Mouse (Mus musculus): ENCODE measurements around the gene Cyp8b1. TPM values are rescaled to one million over a fixed set of nuclear protein-coding genes. Genes with fewer than 3 reads are reported as not detected.

Cyp8b1 gene
- not detected in 2 replicates for polyA plus RNA-seq (2012; rRNA removed)

GRCm38 (mm10) chr9:121916102-121916501 is at the start of gene Cyp8b1:
Cyp8b1 (minus strand) TSS chr9:121916305.
- Histone ChIP-seq H3K4me1 (ENCODE audit: control insufficient read depth, insufficient read depth, low read length) (peaks cover 3% of the 10 kb centered on the region; the same call in 1 of the 2 replicates), H3K27ac (ENCODE audit: insufficient read depth, low read length) (no peak within 1 kb of the TSS), H3K27me3 (ENCODE audit: control insufficient read depth, insufficient read depth, low read length) (no peaks in the 10 kb centered on the region), H3K4me3 (replicated peaks; ENCODE audit: insufficient read depth, low read depth, low read length) (no peak within 1 kb of the TSS)
- TF ChIP-seq POLR2A (IDR thresholded peaks at IDR 0.05; ENCODE audit: borderline replicate concordance, insufficient read depth, low read length) = no peak
- TF ChIP-seq CTCF (IDR thresholded peaks at IDR 0.05; ENCODE audit: borderline replicate concordance, insufficient read depth, low read depth, low read length) = no peak
- DNase-seq = no peak
- 68% methylated on average over 8 of the region's 8 CpGs for WGBS

DNA sequence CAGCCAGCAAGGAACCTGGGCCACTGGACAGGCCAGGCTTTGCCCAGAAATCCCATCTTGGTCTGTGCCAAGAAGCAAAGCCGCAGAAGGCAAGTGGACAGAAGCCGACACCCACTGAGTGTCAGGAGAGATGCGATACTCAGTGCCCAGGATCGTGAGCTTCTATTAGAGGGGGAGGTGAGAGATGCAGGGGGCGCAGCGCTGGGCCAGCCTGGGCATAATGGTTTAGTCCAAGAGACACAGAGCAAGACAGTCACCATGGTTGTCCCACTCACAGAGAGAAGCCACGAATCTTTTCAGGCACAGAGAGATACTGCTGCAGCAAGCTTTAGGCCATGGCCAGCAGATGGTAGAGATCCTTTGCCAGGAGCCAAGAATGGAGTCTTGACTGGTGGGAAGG is 48.8 kb upstream of the Cyp8b1 start:
- TF ChIP-seq POLR2A (IDR thresholded peaks at IDR 0.05; ENCODE audit: borderline replicate concordance, insufficient read depth, low read length) (no peak), CTCF (IDR thresholded peaks at IDR 0.05; ENCODE audit: borderline replicate concordance, insufficient read depth, low read depth, low read length) (no peak)
- DNase-seq = peak; percentile 65 to 74
- no peak overlapping the region for H3K27ac ChIP-seq (ENCODE audit: insufficient read depth, low read length)
- H3K4me3 ChIP-seq (replicated peaks; ENCODE audit: insufficient read depth, low read depth, low read length) = no peak overlapping the region
- peaks cover 21% of the 10 kb centered on the region for H3K4me1 ChIP-seq (ENCODE audit: control insufficient read depth, insufficient read depth, low read length)
- WGBS = 10% methylated on average over 7 of the region's 7 CpGs
- H3K27me3 ChIP-seq (ENCODE audit: control insufficient read depth, insufficient read depth, low read length) = no peaks in the 10 kb centered on the region

- H3K27me3 ChIP-seq (ENCODE audit: control insufficient read depth, insufficient read depth, low read length) = no peaks in the 10 kb centered on the region
- DNase-seq = no peak
- no peak overlapping the region for H3K4me3 ChIP-seq (replicated peaks; ENCODE audit: insufficient read depth, low read depth, low read length)
- H3K27ac ChIP-seq (ENCODE audit: insufficient read depth, low read length) = no peak overlapping the region
- H3K4me1 ChIP-seq (ENCODE audit: control insufficient read depth, insufficient read depth, low read length) = peaks cover 11% of the 10 kb centered on the region
- TF ChIP-seq POLR2A (IDR thresholded peaks at IDR 0.05; ENCODE audit: borderline replicate concordance, insufficient read depth, low read length) (no peak), CTCF (IDR thresholded peaks at IDR 0.05; ENCODE audit: borderline replicate concordance, insufficient read depth, low read depth, low read length) (no peak)
- WGBS = 66% methylated on average over 7 of the region's 7 CpGs
Measured at GRCm38 (mm10) chr9:121959966-121960635, 44.0 kb upstream of the Cyp8b1 start.

GRCm38 (mm10) chr9:121952596-121952995 is 36.5 kb upstream of the Cyp8b1 start:
- WGBS = 84% methylated on average over 6 of the region's 6 CpGs
- DNase-seq = no peak
- peaks cover 5% of the 10 kb centered on the region for H3K4me1 ChIP-seq (ENCODE audit: control insufficient read depth, insufficient read depth, low read length)

DNA sequence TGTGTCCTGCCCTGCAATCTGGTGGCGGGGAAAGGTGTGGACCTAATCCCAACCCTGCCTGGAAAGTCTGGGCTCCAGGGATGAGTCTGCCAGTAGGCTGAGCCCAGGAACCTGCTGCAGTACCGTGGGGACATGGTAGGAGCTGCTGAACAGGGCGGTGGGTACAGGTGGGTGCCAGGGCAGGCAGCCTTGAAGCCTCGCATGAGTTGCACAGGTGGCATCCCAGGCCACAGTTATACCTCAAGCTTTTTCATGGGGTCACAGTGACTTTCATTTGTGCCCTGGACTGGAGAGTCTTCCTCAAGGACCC is 35.0 kb upstream of the Cyp8b1 start:
- H3K27ac ChIP-seq (ENCODE audit: insufficient read depth, low read length) = no peak overlapping the region

More at GRCm38 (mm10) chr9:121952596-121952995, 36.5 kb upstream of the Cyp8b1 start:
- no peak overlapping the region for H3K27ac ChIP-seq (ENCODE audit: insufficient read depth, low read length)
- H3K4me3 ChIP-seq (replicated peaks; ENCODE audit: insufficient read depth, low read depth, low read length) = no peak overlapping the region
- no peaks in the 10 kb centered on the region for H3K27me3 ChIP-seq (ENCODE audit: control insufficient read depth, insufficient read depth, low read length)
- no peak for TF ChIP-seq POLR2A (IDR thresholded peaks at IDR 0.05; ENCODE audit: borderline replicate concordance, insufficient read depth, low read length)
- no peak for TF ChIP-seq CTCF (IDR thresholded peaks at IDR 0.05; ENCODE audit: borderline replicate concordance, insufficient read depth, low read depth, low read length)

DNA sequence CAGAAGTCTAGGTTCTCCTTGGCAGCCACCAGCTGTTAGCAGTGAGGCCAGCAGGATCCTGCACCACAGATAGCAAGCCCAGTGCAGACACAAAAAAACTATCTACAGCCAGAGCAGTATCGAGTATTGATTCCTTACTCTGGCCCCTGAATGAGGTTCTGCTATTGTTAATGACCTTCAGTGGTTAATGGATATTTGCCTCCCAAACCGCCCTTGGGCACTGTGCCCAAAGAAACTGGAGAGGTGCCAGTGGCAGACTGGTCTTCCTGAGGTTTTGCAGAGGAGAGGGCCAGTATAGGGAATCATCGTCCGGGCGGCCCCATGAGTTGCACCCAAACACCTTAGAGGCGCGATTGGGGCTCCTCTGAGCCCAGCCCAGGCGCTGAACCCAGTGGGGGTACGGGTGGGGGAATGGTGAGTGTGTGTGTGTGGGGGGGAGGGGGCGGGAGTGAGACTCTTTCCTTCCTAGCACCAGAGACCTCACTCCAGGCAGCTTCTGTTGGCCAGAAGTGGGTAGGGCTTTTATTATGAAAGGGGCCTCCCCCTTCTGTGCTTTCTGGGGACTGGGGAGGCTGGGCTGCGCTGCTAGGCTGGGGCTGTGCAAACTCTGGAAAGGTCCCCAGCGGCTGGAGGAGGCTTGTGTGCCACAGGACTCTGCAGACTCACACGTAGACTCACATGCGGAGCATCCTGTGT is 34.5 kb upstream of the Cyp8b1 start, which contains the start of gene Fam198a:
Fam198a (plus strand) TSS at position 571 of the 696 bp plus-strand sequence.
- Histone ChIP-seq H3K4me1 (ENCODE audit: control insufficient read depth, insufficient read depth, low read length) (peaks cover 5% of the 10 kb centered on the region), H3K27me3 (ENCODE audit: control insufficient read depth, insufficient read depth, low read length) (no peaks in the 10 kb centered on the region), H3K27ac (ENCODE audit: insufficient read depth, low read length) (no peak within 1 kb of the TSS), H3K4me3 (replicated peaks; ENCODE audit: insufficient read depth, low read depth, low read length) (peak within 1 kb of the TSS; percentile 20)
- peak; percentile 54 to 63 for DNase-seq
- 6% methylated on average over 14 of the region's 14 CpGs for WGBS
- TF ChIP-seq POLR2A (IDR thresholded peaks at IDR 0.05; ENCODE audit: borderline replicate concordance, insufficient read depth, low read length) (no peak), CTCF (IDR thresholded peaks at IDR 0.05; ENCODE audit: borderline replicate concordance, insufficient read depth, low read depth, low read length) (no peak)

More for the DNA sequence above, 35.0 kb upstream of the Cyp8b1 start:
- H3K4me1 ChIP-seq (ENCODE audit: control insufficient read depth, insufficient read depth, low read length) = peaks cover 5% of the 10 kb centered on the region
- TF ChIP-seq CTCF (IDR thresholded peaks at IDR 0.05; ENCODE audit: borderline replicate concordance, insufficient read depth, low read depth, low read length) = no peak
- TF ChIP-seq POLR2A (IDR thresholded peaks at IDR 0.05; ENCODE audit: borderline replicate concordance, insufficient read depth, low read length) = no peak
- DNase-seq = no peak
- H3K27me3 ChIP-seq (ENCODE audit: control insufficient read depth, insufficient read depth, low read length) = no peaks in the 10 kb centered on the region
- peak overlapping the region; percentile 20 for H3K4me3 ChIP-seq (replicated peaks; ENCODE audit: insufficient read depth, low read depth, low read length)
- WGBS = 38% methylated on average over 4 of the region's 4 CpGs

DNA sequence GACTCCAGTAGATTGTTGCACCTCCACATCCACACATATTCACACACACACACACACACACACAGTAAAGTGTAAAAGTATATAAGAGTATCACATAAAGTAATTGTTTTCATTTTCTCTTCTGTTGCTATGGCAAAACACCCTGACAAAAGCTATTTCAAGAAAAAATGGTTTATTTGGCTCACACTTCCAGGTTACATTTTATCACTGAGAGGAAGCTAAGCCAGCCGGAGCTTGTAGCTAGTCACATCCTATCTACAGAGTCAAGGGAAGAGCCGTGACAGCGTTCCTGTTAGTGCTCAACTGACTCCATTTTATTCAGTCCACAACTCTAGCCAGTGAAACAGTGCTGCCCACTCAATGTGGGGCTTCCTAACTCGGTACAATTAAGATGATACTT is 32.3 kb upstream of the Cyp8b1 start:
- no peaks in the 10 kb centered on the region for H3K27me3 ChIP-seq (ENCODE audit: control insufficient read depth, insufficient read depth, low read length)
- H3K4me1 ChIP-seq (ENCODE audit: control insufficient read depth, insufficient read depth, low read length) = peaks cover 5% of the 10 kb centered on the region
- no peak overlapping the region for H3K27ac ChIP-seq (ENCODE audit: insufficient read depth, low read length)
- DNase-seq = no peak
- H3K4me3 ChIP-seq (replicated peaks; ENCODE audit: insufficient read depth, low read depth, low read length) = no peak overlapping the region
- 75% methylated on average over 4 of the region's 4 CpGs for WGBS
- no peak for TF ChIP-seq POLR2A (IDR thresholded peaks at IDR 0.05; ENCODE audit: borderline replicate concordance, insufficient read depth, low read length)
- TF ChIP-seq CTCF (IDR thresholded peaks at IDR 0.05; ENCODE audit: borderline replicate concordance, insufficient read depth, low read depth, low read length) = no peak

GRCm38 (mm10) chr9:121947784-121948183 is 31.7 kb upstream of the Cyp8b1 start:
- Histone ChIP-seq H3K27me3 (ENCODE audit: control insufficient read depth, insufficient read depth, low read length) (no peaks in the 10 kb centered on the region), H3K27ac (ENCODE audit: insufficient read depth, low read length) (no peak overlapping the region), H3K4me1 (ENCODE audit: control insufficient read depth, insufficient read depth, low read length) (peaks cover 5% of the 10 kb centered on the region), H3K4me3 (replicated peaks; ENCODE audit: insufficient read depth, low read depth, low read length) (no peak overlapping the region)
- 3% methylated on average over 4 of the region's 4 CpGs for WGBS
- DNase-seq = peak; percentile 66 to 73
- peak; percentile 68; the same call in 1 of the 2 replicates for TF ChIP-seq CTCF (IDR thresholded peaks at IDR 0.05; ENCODE audit: borderline replicate concordance, insufficient read depth, low read depth, low read length)
- no peak for TF ChIP-seq POLR2A (IDR thresholded peaks at IDR 0.05; ENCODE audit: borderline replicate concordance, insufficient read depth, low read length)

Measured in cerebellum, adult 2 months (tissue).